Mouse (Mus musculus): ENCODE measurements at regions not wholly inside any gene's neighbourhood (a gene's known extent, or its start where the extent isn't known, plus 50 kb on each side); places are given as distances from the start of the nearest gene placed in this dataset.

DNA sequence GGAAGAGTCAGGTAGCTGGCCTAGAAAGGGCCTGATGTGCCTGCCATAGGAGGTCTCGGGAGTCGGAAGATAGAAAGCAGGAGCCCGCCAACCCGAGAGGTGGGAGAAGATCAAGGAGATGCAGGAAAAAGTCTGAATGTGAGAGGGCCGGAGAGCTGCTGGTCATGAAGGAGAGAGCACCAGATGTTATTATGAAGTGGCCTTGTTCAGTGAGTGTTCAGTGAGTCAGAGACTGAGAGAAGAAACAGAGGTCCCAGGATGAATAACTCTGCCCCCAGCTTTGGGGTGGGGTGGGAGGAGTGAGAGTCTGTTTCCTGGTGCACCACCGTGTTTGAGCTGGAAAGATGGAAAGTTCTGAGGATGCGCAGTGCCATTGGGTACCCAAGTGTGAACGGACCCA is 100.2 kb upstream of the Slc45a1 start:
- H3K27ac ChIP-seq (ENCODE audit: low read depth, low read length): no peak overlapping the region
- 90% methylated on average over 8 of the region's 8 CpGs for WGBS
- H3K9me3 ChIP-seq (ENCODE audit: control insufficient read depth, low read length): no peaks in the 10 kb centered on the region
- no peak for ATAC-seq (ENCODE audit: low FRiP score, low TSS enrichment)
- peaks cover 15% of the 10 kb centered on the region for H3K4me1 ChIP-seq (ENCODE audit: control insufficient read depth, insufficient read depth, low read length)
- no peak overlapping the region for H3K4me2 ChIP-seq (replicated peaks; ENCODE audit: low read depth, low read length)
- H3K36me3 ChIP-seq (ENCODE audit: control insufficient read depth, insufficient read depth, low read length): no peaks in the 10 kb centered on the region
- H3K27me3 ChIP-seq (ENCODE audit: control insufficient read depth, insufficient read depth, low read length): no peaks in the 10 kb centered on the region
- H3K9ac ChIP-seq (ENCODE audit: low read depth, low read length): no peak overlapping the region
- no peak overlapping the region for H3K4me3 ChIP-seq (ENCODE audit: low read length)

DNA sequence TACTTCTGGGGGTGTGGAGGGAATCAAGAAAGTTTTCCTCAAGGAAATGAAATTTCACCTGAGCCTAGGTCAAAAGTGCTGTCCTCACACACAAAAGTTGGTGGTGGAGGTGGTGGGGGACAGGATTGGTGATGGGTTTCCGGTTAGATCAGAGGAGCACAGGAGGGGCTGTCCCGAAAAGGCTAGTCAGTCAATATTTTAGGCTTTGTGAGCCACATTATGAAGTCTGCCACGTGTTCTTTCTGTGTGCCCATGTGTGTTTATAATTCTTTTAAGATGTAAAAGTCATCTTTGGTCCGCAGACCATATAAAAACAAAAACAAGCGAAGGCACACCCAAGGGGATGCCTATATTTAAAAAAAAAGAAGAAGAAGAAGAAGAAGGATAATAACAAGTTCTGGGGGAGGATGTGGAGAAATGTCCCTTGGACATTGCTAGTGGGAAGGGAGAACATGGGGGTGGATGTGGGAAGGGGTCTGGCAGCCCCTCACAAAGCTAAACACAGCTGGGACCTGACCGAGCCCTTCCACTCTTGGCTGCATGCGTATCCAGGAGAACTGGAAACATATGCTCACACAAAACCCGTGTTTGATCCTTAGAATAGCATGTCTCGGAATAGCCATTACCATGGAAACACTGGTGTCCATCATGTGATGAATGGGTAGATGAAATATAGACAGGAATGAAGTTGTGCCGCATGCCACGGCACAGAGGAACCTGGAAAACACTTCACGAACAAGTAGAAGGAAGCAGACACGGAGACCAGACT is 98.7 kb upstream of the Slc45a1 start:
- 61% methylated on average over 13 of the region's 13 CpGs for WGBS
- peaks cover 16% of the 10 kb centered on the region for H3K4me1 ChIP-seq (ENCODE audit: control insufficient read depth, insufficient read depth, low read length)
- H3K9ac ChIP-seq (ENCODE audit: low read depth, low read length): no peak overlapping the region
- no peak overlapping the region for H3K27ac ChIP-seq (ENCODE audit: low read depth, low read length)
- no peaks in the 10 kb centered on the region for H3K9me3 ChIP-seq (ENCODE audit: control insufficient read depth, low read length)
- H3K36me3 ChIP-seq (ENCODE audit: control insufficient read depth, insufficient read depth, low read length): no peaks in the 10 kb centered on the region
- H3K4me3 ChIP-seq (ENCODE audit: low read length): no peak overlapping the region
- H3K27me3 ChIP-seq (ENCODE audit: control insufficient read depth, insufficient read depth, low read length): no peaks in the 10 kb centered on the region
- H3K4me2 ChIP-seq (replicated peaks; ENCODE audit: low read depth, low read length): no peak overlapping the region
- ATAC-seq (ENCODE audit: low FRiP score, low TSS enrichment): no peak

DNA sequence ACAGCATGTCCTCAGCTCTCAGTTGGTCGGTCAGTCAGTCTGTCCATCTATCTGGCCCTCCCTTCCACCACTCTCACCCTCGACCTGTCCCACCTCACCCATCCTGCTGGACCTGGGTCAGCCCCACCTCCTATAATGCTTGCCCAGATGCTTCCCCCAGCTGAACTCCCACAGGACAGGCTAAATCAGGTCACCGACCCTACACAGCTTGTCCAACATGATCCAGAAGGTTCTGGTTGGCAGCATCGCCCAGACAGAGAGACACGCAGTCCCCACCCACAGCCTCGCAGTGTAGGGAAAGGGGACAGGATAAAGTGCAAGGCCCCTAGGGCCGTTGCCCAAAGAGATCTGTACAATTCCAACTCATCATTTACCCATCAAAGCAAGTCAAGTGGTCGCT is 97.1 kb upstream of the Slc45a1 start:
- Histone ChIP-seq H3K36me3 (ENCODE audit: control insufficient read depth, insufficient read depth, low read length) (no peaks in the 10 kb centered on the region), H3K9ac (ENCODE audit: low read depth, low read length) (no peak overlapping the region), H3K27me3 (ENCODE audit: control insufficient read depth, insufficient read depth, low read length) (no peaks in the 10 kb centered on the region), H3K4me3 (ENCODE audit: low read length) (no peak overlapping the region), H3K4me2 (replicated peaks; ENCODE audit: low read depth, low read length) (no peak overlapping the region), H3K9me3 (ENCODE audit: control insufficient read depth, low read length) (no peaks in the 10 kb centered on the region), H3K27ac (ENCODE audit: low read depth, low read length) (peak overlapping the region; percentile 42; the same call in 1 of the 2 replicates), H3K4me1 (ENCODE audit: control insufficient read depth, insufficient read depth, low read length) (peaks cover 21% of the 10 kb centered on the region)
- ATAC-seq (ENCODE audit: low FRiP score, low TSS enrichment): no peak
- 82% methylated on average over 8 of the region's 8 CpGs for WGBS

DNA sequence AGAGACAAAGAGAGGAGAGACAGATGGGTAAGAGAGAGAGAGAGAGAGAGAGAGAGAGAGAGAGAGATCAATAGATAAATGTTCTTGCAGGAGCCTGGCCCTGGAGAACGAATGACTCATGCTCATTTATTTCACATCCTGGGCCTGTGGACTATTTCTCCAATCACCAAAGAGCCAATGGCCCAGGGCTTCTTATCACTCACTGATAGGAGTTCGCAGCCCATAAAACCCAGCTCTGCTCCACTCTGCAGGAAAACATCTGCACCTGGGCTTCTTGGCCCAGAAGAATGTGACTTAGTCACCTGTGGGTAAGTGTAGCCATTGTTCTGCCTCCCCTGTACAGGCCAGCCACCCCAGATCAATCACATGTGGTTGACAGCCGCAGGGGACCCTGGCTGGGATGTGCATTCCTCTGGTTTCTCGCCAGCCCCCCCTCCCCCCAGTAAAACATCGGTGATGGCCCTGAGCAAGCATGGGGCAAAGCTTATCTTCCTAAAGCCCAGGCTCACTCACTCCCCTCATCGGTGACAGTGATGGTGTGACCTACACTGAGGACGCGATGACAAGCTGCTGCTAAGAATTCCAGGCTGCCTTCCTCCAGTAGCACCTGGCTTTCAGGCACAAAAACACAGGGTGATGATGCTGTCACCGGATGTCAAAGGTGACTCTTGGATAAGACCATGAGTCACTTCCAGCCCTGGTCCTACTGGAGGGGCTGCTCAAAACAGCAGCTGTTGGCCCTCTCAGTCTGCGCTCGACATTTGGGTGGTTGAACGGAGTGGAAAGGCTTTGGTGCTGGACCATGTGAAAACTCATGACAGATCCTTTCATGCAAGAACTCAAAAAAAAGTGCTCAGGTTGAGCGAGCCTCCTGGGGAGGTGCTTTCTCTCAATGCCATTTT is 96.4 kb upstream of the Slc45a1 start:
- H3K36me3 ChIP-seq (ENCODE audit: control insufficient read depth, insufficient read depth, low read length): no peaks in the 10 kb centered on the region
- peaks cover 21% of the 10 kb centered on the region for H3K4me1 ChIP-seq (ENCODE audit: control insufficient read depth, insufficient read depth, low read length)
- H3K9me3 ChIP-seq (ENCODE audit: control insufficient read depth, low read length): no peaks in the 10 kb centered on the region
- no peak overlapping the region for H3K9ac ChIP-seq (ENCODE audit: low read depth, low read length)
- peak; percentile 26; the same call in 1 of the 2 replicates for ATAC-seq (ENCODE audit: low FRiP score, low TSS enrichment)
- H3K4me2 ChIP-seq (replicated peaks; ENCODE audit: low read depth, low read length): no peak overlapping the region
- WGBS: 48% methylated on average over 13 of the region's 13 CpGs
- H3K27me3 ChIP-seq (ENCODE audit: control insufficient read depth, insufficient read depth, low read length): no peaks in the 10 kb centered on the region
- no peak overlapping the region for H3K4me3 ChIP-seq (ENCODE audit: low read length)
- H3K27ac ChIP-seq (ENCODE audit: low read depth, low read length): peak overlapping the region; percentile 42; the same call in 1 of the 2 replicates

DNA sequence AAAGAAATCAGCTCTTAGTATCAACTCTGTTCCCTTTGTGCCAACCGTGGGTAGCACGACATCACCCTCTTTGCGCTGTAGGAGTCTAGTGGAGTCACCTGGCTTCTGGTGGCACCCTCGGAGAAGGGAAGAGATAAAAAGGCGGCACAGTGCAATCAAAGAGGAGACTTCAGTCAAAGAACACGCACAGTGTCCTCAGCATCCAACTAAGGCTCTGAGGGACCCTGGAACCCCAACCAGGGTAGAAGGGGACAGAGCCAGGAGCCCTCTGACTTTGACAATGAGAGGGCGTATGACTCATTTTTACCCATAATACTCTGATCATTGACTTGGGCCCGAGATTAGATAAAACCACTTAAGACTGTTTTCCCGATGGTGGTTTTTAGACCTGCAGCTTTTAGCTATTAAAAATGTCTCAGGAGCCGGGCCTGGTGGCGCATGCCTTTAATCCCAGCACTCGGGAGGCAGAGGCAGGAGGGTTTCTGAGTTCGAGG is 94.5 kb upstream of the Slc45a1 start:
- Histone ChIP-seq H3K9me3 (ENCODE audit: control insufficient read depth, low read length) (no peaks in the 10 kb centered on the region), H3K4me1 (ENCODE audit: control insufficient read depth, insufficient read depth, low read length) (peaks cover 21% of the 10 kb centered on the region), H3K36me3 (ENCODE audit: control insufficient read depth, insufficient read depth, low read length) (no peaks in the 10 kb centered on the region), H3K9ac (ENCODE audit: low read depth, low read length) (no peak overlapping the region), H3K4me3 (ENCODE audit: low read length) (no peak overlapping the region), H3K27ac (ENCODE audit: low read depth, low read length) (peak overlapping the region; percentile 70), H3K4me2 (replicated peaks; ENCODE audit: low read depth, low read length) (no peak overlapping the region), H3K27me3 (ENCODE audit: control insufficient read depth, insufficient read depth, low read length) (no peaks in the 10 kb centered on the region)
- 82% methylated on average over 13 of the region's 13 CpGs for WGBS
- ATAC-seq (ENCODE audit: low FRiP score, low TSS enrichment): no peak

DNA sequence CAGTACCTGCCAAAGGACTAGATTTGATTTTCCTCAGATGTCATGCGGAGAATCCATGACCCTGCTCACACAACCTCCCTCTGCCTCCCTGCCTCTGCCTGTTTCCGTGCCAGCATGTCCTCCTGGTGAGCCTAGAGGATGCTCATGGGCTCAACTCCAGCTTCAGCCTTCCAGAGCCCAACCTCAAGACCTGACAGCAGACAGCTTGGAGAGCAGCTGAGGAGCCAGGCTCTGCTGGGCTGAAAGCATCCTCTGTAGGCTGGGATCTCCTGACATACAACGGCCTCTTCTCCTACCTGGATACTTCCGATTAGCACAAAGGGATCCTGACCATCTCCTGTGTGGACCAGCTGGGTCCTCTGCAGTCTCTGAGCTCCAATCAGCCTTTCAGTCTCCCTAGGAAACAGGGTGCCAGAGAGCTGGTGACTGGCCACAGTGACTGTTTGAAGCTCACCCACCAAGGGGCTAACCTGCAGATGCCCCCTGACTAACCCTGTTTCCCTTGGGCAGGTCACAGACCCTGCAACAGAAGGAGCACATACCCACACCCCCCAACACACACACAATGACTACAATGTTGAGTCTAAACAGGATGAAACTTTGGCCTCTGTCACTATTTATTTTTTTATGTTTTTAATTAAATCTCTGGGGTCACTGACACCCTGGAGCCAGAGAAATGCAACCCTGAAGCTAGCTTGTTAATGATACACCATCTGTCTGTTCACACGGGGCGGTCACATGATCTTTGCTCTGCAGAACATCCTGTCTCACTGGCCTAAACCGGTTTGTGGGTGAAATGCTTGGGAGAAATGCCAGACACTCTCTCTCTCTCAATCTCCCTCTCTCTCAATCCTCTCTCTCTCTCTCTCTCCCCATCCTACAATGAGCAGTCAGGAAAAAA is 93.8 kb upstream of the Slc45a1 start:
- peak overlapping the region; percentile 70 for H3K27ac ChIP-seq (ENCODE audit: low read depth, low read length)
- no peak overlapping the region for H3K4me3 ChIP-seq (ENCODE audit: low read length)
- ATAC-seq (ENCODE audit: low FRiP score, low TSS enrichment): peak; percentile 83
- 38% methylated on average over 7 of the region's 7 CpGs for WGBS
- H3K4me1 ChIP-seq (ENCODE audit: control insufficient read depth, insufficient read depth, low read length): peaks cover 21% of the 10 kb centered on the region
- no peak overlapping the region for H3K9ac ChIP-seq (ENCODE audit: low read depth, low read length)
- no peaks in the 10 kb centered on the region for H3K27me3 ChIP-seq (ENCODE audit: control insufficient read depth, insufficient read depth, low read length)
- H3K36me3 ChIP-seq (ENCODE audit: control insufficient read depth, insufficient read depth, low read length): no peaks in the 10 kb centered on the region
- no peaks in the 10 kb centered on the region for H3K9me3 ChIP-seq (ENCODE audit: control insufficient read depth, low read length)
- H3K4me2 ChIP-seq (replicated peaks; ENCODE audit: low read depth, low read length): no peak overlapping the region

DNA sequence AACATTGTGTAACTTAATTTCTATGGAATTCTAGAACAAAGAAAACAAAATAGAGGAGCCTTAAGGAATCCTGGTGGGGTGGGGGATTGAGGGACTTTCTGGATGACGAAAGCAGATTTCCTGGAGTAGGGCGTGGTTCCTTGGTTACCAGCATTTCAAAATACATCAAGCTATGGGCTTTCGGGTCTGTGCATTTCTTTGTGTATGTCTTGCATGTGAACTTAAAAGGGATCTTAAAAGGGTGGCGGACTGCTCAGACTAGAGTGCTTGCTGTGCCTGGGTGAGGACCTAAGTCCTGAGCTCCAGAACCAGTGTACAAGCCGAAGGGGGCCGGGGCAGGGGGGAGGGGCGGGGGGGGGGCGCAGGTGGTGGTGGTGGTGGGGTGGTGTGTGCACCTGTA is 91.5 kb upstream of the Slc45a1 start:
- Histone ChIP-seq H3K27me3 (ENCODE audit: control insufficient read depth, insufficient read depth, low read length) (no peaks in the 10 kb centered on the region), H3K36me3 (ENCODE audit: control insufficient read depth, insufficient read depth, low read length) (no peaks in the 10 kb centered on the region), H3K4me3 (ENCODE audit: low read length) (no peak overlapping the region), H3K9me3 (ENCODE audit: control insufficient read depth, low read length) (no peaks in the 10 kb centered on the region), H3K27ac (ENCODE audit: low read depth, low read length) (no peak overlapping the region), H3K4me1 (ENCODE audit: control insufficient read depth, insufficient read depth, low read length) (peaks cover 13% of the 10 kb centered on the region), H3K9ac (ENCODE audit: low read depth, low read length) (no peak overlapping the region), H3K4me2 (replicated peaks; ENCODE audit: low read depth, low read length) (no peak overlapping the region)
- ATAC-seq (ENCODE audit: low FRiP score, low TSS enrichment): no peak; the same call in 1 of the 2 replicates
- 63% methylated on average over 8 of the region's 8 CpGs for WGBS

DNA sequence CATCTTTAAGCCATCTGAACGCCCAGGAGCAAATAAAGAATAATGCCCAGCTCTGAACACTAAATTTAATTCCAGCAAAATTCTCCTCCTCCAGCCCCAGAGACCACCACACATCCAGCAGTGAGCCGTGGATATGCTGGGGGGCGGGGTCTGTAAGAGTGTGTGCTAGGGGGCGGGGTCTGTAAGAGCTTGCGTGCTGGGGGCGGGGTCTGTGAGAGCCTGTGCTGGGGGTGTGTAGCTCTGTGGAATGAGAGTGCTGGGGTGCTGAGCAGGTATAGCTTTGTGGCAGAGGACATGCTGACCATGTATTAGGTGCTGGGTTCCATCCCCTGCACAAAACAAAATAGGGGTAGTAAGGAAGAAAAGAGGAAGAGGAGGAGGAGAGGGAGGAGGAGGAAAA is 91.1 kb upstream of the Slc45a1 start:
- no peaks in the 10 kb centered on the region for H3K9me3 ChIP-seq (ENCODE audit: control insufficient read depth, low read length)
- H3K9ac ChIP-seq (ENCODE audit: low read depth, low read length): no peak overlapping the region
- no peak overlapping the region for H3K4me3 ChIP-seq (ENCODE audit: low read length)
- H3K4me2 ChIP-seq (replicated peaks; ENCODE audit: low read depth, low read length): no peak overlapping the region
- H3K4me1 ChIP-seq (ENCODE audit: control insufficient read depth, insufficient read depth, low read length): peaks cover 9% of the 10 kb centered on the region
- 29% methylated on average over 6 of the region's 6 CpGs for WGBS
- H3K27ac ChIP-seq (ENCODE audit: low read depth, low read length): no peak overlapping the region
- H3K36me3 ChIP-seq (ENCODE audit: control insufficient read depth, insufficient read depth, low read length): no peaks in the 10 kb centered on the region
- H3K27me3 ChIP-seq (ENCODE audit: control insufficient read depth, insufficient read depth, low read length): no peaks in the 10 kb centered on the region
- ATAC-seq (ENCODE audit: low FRiP score, low TSS enrichment): 0 out of 2 replicates have a peak, but pooled peaks have one; percentile 57
